Comparison of ENCODE assay signal across 26 mouse cellular contexts in the genomic region with DNA sequence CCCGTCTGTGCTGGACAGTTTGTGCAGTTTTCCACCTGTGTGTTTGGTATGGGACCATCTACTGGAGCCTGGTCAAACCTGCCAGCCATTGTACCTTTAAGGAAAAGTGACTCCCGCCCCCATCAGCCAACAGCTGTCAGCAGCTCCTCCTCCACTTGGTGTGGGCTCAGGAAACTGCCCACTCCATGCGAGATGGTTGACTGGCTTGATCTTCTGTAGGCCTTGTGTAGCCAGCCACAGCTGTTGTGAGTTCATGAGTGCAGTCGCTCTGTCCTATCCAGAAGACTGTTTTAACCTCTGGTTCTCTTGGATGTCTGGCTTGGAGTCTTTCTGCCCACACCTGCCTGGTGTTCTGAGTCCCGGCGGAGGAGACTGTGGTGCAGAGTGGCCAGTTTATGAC.
"Had no signal": no experiment of that assay in that cellular context is flagged by ENCODE, and none has a peak within 500 bp of the region (broad histone marks: within the 10 kb centered on the region; RNA-seq: fewer than 3 reads in every experiment).

No protein-coding gene starts in this region.

- H3K4me3 ChIP-seq: heart, adult 2 months; heart, embryonic 13.5 days; heart, embryonic 15.5 days; hindbrain, embryonic 10.5 days; hindbrain, embryonic 12.5 days; intestine, embryonic 15.5 days; left cerebral cortex, adult 2 months; limb, embryonic 10.5 days; limb, embryonic 12.5 days; liver, embryonic 13.5 days; liver, embryonic 15.5 days had no signal

- H3K27ac ChIP-seq: heart, adult 2 months; heart, embryonic 13.5 days; heart, embryonic 15.5 days; hindbrain, embryonic 10.5 days; hindbrain, embryonic 12.5 days; intestine, embryonic 15.5 days; kidney, postnatal 0 days; left cerebral cortex, adult 2 months; limb, embryonic 10.5 days; limb, embryonic 12.5 days; liver, embryonic 13.5 days; liver, embryonic 15.5 days had no signal

- ATAC-seq: forebrain, embryonic 16.5 days; hindbrain, embryonic 16.5 days; inflammation-experienced regulatory T-cells, adult 6 months; intestine, embryonic 15.5 days; intestine, postnatal 0 days had no signal

- H3K27me3 ChIP-seq: heart, embryonic 13.5 days; heart, embryonic 15.5 days; hindbrain, embryonic 12.5 days; intestine, embryonic 15.5 days; limb, embryonic 12.5 days; liver, embryonic 13.5 days; liver, embryonic 15.5 days had no signal

- H3K36me3 ChIP-seq: heart, embryonic 13.5 days; heart, embryonic 15.5 days; hindbrain, embryonic 10.5 days; hindbrain, embryonic 12.5 days; intestine, embryonic 15.5 days; limb, embryonic 10.5 days; limb, embryonic 12.5 days; liver, embryonic 13.5 days; liver, embryonic 15.5 days had no signal

- H3K4me2 ChIP-seq: heart, embryonic 11.5 days; heart, embryonic 13.5 days; heart, embryonic 15.5 days; hindbrain, embryonic 12.5 days; intestine, embryonic 15.5 days; limb, embryonic 12.5 days; liver, embryonic 11.5 days; liver, embryonic 13.5 days; liver, embryonic 15.5 days had no signal

- DNase-seq: gastrocnemius, postnatal 10 days; gastrocnemius, postnatal 25 days; heart, adult 2 months; heart, postnatal 14 days; heart, postnatal 36 days; kidney, adult 18-20 months; kidney, adult 8-10 months; kidney, postnatal 25 days; liver; liver, embryonic 13.5 days had no signal

- H3K9me3 ChIP-seq: heart, embryonic 13.5 days; heart, embryonic 15.5 days; hindbrain, embryonic 10.5 days; hindbrain, embryonic 12.5 days; intestine, embryonic 15.5 days; limb, embryonic 10.5 days; limb, embryonic 12.5 days; liver, embryonic 13.5 days; liver, embryonic 15.5 days had no signal

- H3K4me1 ChIP-seq: intestine, embryonic 15.5 days; liver, embryonic 15.5 days had no signal

- H3K9ac ChIP-seq: heart, embryonic 13.5 days; heart, embryonic 15.5 days; hindbrain, embryonic 12.5 days; intestine, embryonic 15.5 days; limb, embryonic 12.5 days; liver, embryonic 13.5 days; liver, embryonic 15.5 days had no signal
